Comparison of ENCODE assay signal across 18 mouse cellular contexts in the genomic region with DNA sequence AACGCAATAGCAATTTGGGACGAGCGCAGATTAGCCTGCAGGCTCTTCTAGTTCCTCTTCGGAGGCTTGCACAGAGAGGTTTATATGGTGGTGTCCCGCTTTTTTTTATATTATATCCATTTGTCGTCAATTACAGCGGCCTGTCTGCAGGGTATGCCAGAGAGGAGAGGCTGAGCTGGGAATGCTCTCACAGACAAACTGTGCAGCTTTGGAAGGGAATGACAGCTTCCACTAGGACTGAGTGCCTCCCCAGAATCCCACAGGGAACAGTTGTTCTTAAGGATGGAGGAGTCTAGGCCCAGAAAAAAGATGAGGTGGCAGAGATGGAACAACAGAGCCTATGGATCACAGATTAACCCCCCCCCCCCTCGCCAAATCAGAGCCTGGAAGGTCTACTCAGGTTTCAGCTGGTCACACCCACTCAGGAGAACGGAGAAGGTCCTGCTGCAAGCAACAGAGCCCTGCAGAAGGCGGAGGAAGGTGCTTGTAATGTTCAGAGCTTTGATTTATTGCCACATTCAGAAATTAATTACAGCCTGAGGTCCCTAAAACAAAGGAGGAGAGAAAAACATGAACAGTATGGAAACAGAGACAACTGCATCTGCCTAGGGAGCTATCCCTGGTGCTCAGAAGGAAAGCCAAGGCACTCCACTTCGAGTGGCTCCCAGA.
DNase-seq lines count a peak whose midpoint lies in the region; ATAC-seq and TF ChIP-seq lines count a peak whose summit lies in the region.
"Had no signal": no experiment of that assay in that cellular context is flagged by ENCODE, and none has a peak within 500 bp of the region (broad histone marks: within the 10 kb centered on the region; RNA-seq: fewer than 3 reads in every experiment).

No protein-coding gene starts in this region.

- intact Hi-C loops in heart, postnatal 25 days (cut with DNase I), result no loop called here

- H3K9ac ChIP-seq in kidney, embryonic 14.5 days (ENCODE audit: low read depth, low read length), result no peak overlapping the region
- no peak overlapping the region for H3K9ac ChIP-seq in lung, embryonic 14.5 days
- H3K9ac ChIP-seq in hindbrain, embryonic 16.5 days (ENCODE audit: low read depth, low read length), result no peak overlapping the region
- no peak overlapping the region for H3K9ac ChIP-seq in neural tube, embryonic 14.5 days (replicated peaks; ENCODE audit: low read depth, low read length)
- H3K9ac ChIP-seq: embryonic facial prominence, embryonic 13.5 days; forebrain, embryonic 15.5 days; limb, embryonic 15.5 days; liver, embryonic 15.5 days had no signal

- no peaks in the 10 kb centered on the region for H3K36me3 ChIP-seq in kidney, embryonic 14.5 days (ENCODE audit: control insufficient read depth, insufficient read depth, low read length)
- H3K36me3 ChIP-seq in lung, embryonic 14.5 days (ENCODE audit: insufficient read depth), result no peaks in the 10 kb centered on the region
- no peaks in the 10 kb centered on the region for H3K36me3 ChIP-seq in hindbrain, embryonic 16.5 days (ENCODE audit: control insufficient read depth, insufficient read depth, low read length)
- H3K36me3 ChIP-seq in neural tube, embryonic 14.5 days (ENCODE audit: control insufficient read depth, insufficient read depth, low read length), result no peaks in the 10 kb centered on the region
- H3K36me3 ChIP-seq: embryonic facial prominence, embryonic 13.5 days; forebrain, embryonic 15.5 days; heart, embryonic 10.5 days; limb, embryonic 15.5 days; liver, embryonic 15.5 days had no signal

- TF ChIP-seq CTCF in lung, embryonic 14.5 days (IDR thresholded peaks at IDR 0.05; ENCODE audit: low read depth), result no peak

- no peak for DNase-seq in kidney, postnatal 10 days
- DNase-seq in lung, embryonic 14.5 days, result peak; percentile 41
- no peak for DNase-seq in lung, adult 18-20 months
- DNase-seq in heart, postnatal 25 days (ENCODE audit: low spot score), result no peak
- DNase-seq: cerebellum, adult 8-10 months; gastrocnemius, adult 2 months; kidney, postnatal 25 days; layer of hippocampus, postnatal 36 days; lung, postnatal 10 days; thymus, postnatal 14 days had no signal

- H3K9me3 ChIP-seq in kidney, embryonic 14.5 days (ENCODE audit: control insufficient read depth, low read length), result no peaks in the 10 kb centered on the region
- H3K9me3 ChIP-seq in lung, embryonic 14.5 days (ENCODE audit: low read depth, low read length), result no peaks in the 10 kb centered on the region
- no peaks in the 10 kb centered on the region for H3K9me3 ChIP-seq in hindbrain, embryonic 16.5 days (ENCODE audit: control insufficient read depth, low read length)
- no peaks in the 10 kb centered on the region for H3K9me3 ChIP-seq in neural tube, embryonic 14.5 days (ENCODE audit: control insufficient read depth, low read length)
- H3K9me3 ChIP-seq: embryonic facial prominence, embryonic 13.5 days; forebrain, embryonic 15.5 days; heart, embryonic 10.5 days; limb, embryonic 15.5 days; liver, embryonic 15.5 days had no signal

- H3K4me2 ChIP-seq in kidney, embryonic 14.5 days (replicated peaks; ENCODE audit: low read depth, low read length), result no peak overlapping the region
- no peak overlapping the region for H3K4me2 ChIP-seq in lung, embryonic 14.5 days
- no peak overlapping the region for H3K4me2 ChIP-seq in hindbrain, embryonic 16.5 days (ENCODE audit: low read length)
- H3K4me2 ChIP-seq in neural tube, embryonic 14.5 days (ENCODE audit: low read depth, low read length), result no peak overlapping the region
- H3K4me2 ChIP-seq: embryonic facial prominence, embryonic 13.5 days; forebrain, embryonic 15.5 days; limb, embryonic 15.5 days; liver, embryonic 15.5 days had no signal

- ATAC-seq in kidney, embryonic 14.5 days (ENCODE audit: low FRiP score, low TSS enrichment), result peak; percentile 67
- 0 out of 2 replicates have a peak, but pooled peaks have one; percentile 21 for ATAC-seq in lung, embryonic 14.5 days (ENCODE audit: insufficient read depth)
- 0 out of 2 replicates have a peak, but pooled peaks have one; percentile 37 for ATAC-seq in hindbrain, embryonic 16.5 days
- peak; percentile 44; the same call in 1 of the 2 replicates for ATAC-seq in neural tube, embryonic 14.5 days (ENCODE audit: low read depth)
- ATAC-seq: forebrain, embryonic 15.5 days had no signal

- peaks cover 37% of the 10 kb centered on the region for H3K4me1 ChIP-seq in kidney, embryonic 14.5 days (ENCODE audit: control insufficient read depth, insufficient read depth, low read length)
- H3K4me1 ChIP-seq in lung, embryonic 14.5 days (ENCODE audit: insufficient read depth), result no peaks in the 10 kb centered on the region
- peaks cover 11% of the 10 kb centered on the region for H3K4me1 ChIP-seq in hindbrain, embryonic 16.5 days (ENCODE audit: control insufficient read depth, insufficient read depth, low read depth, low read length)
- H3K4me1 ChIP-seq in neural tube, embryonic 14.5 days (ENCODE audit: control insufficient read depth, insufficient read depth, low read length), result peaks cover 14% of the 10 kb centered on the region
- H3K4me1 ChIP-seq: liver, embryonic 15.5 days had no signal

- no peaks in the 10 kb centered on the region for H3K27me3 ChIP-seq in kidney, embryonic 14.5 days (ENCODE audit: control insufficient read depth, insufficient read depth, low read length)
- H3K27me3 ChIP-seq in lung, embryonic 14.5 days (ENCODE audit: insufficient read depth, low read length), result no peaks in the 10 kb centered on the region
- 0 out of 2 replicates have a peak, but pooled peaks cover 2% of the 10 kb centered on the region for H3K27me3 ChIP-seq in hindbrain, embryonic 16.5 days (replicated peaks; ENCODE audit: control insufficient read depth, insufficient read depth, low read length)
- H3K27me3 ChIP-seq in neural tube, embryonic 14.5 days (ENCODE audit: control insufficient read depth, insufficient read depth, low read length), result no peaks in the 10 kb centered on the region
- H3K27me3 ChIP-seq: forebrain, embryonic 15.5 days; liver, embryonic 15.5 days had no signal

- H3K27ac ChIP-seq in kidney, embryonic 14.5 days (ENCODE audit: low read depth, low read length), result peak overlapping the region; percentile 20; the same call in 1 of the 2 replicates
- H3K27ac ChIP-seq in lung, embryonic 14.5 days (ENCODE audit: low read depth), result no peak overlapping the region
- peak overlapping the region; percentile 9; the same call in 1 of the 2 replicates for H3K27ac ChIP-seq in hindbrain, embryonic 16.5 days (ENCODE audit: low read depth, low read length)
- peak overlapping the region; percentile 55; the same call in 1 of the 2 replicates for H3K27ac ChIP-seq in neural tube, embryonic 14.5 days (ENCODE audit: low read depth, low read length)
- H3K27ac ChIP-seq: embryonic facial prominence, embryonic 13.5 days; forebrain, embryonic 15.5 days; gastrocnemius, adult 2 months; heart, embryonic 10.5 days; limb, embryonic 15.5 days; liver, embryonic 15.5 days had no signal

- 28% methylated on average over 11 of the region's 11 CpGs for WGBS in kidney, embryonic 14.5 days
- WGBS in lung, embryonic 14.5 days, result 35% methylated on average over 11 of the region's 11 CpGs
- WGBS in hindbrain, embryonic 16.5 days, result 42% methylated on average over 11 of the region's 11 CpGs
- WGBS in neural tube, embryonic 14.5 days, result 41% methylated on average over 11 of the region's 11 CpGs

- no peak overlapping the region for H3K4me3 ChIP-seq in kidney, embryonic 14.5 days (ENCODE audit: low read length)
- H3K4me3 ChIP-seq in lung, embryonic 14.5 days (ENCODE audit: low read depth, low read length), result no peak overlapping the region
- no peak overlapping the region for H3K4me3 ChIP-seq in hindbrain, embryonic 16.5 days (ENCODE audit: low read length)
- no peak overlapping the region for H3K4me3 ChIP-seq in neural tube, embryonic 14.5 days (ENCODE audit: low read depth, low read length)
- H3K4me3 ChIP-seq: embryonic facial prominence, embryonic 13.5 days; forebrain, embryonic 15.5 days; gastrocnemius, adult 2 months; heart, embryonic 10.5 days; limb, embryonic 15.5 days; liver, embryonic 15.5 days had no signal
